Mouse (Mus musculus): ENCODE measurements around the gene Sipa1l3. TPM values are rescaled to one million over a fixed set of nuclear protein-coding genes. Genes with fewer than 3 reads are reported as not detected.

Gene Sipa1l3
- polyA plus RNA-seq, 1 experiment, result 93.0 TPM

DNA sequence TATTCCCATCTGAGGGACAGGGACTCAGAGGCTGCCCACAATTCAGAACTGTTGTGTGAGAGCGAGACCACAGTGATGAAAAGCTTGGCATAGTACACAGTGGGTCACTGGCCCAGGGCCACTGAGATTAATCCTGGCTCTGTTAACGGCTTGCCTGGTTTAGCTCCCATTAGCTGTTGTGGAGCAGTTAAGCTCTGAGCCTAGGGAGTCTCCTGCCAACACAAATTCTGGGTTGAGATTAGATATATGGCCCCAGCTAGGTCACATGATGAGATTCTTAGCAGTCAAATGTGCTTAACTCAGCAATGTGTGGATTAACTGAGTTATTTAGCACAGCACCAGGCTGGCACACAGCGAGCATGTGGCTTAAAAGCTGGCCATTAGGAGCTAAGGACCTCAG, 121.0 kb downstream of the Sipa1l3 start:
- TF ChIP-seq POLR2A (IDR thresholded peaks at IDR 0.05; ENCODE audit: control insufficient read depth, extremely low read depth, insufficient read depth, low read length, poor library complexity) (no peak), CTCF (IDR thresholded peaks at IDR 0.05; ENCODE audit: borderline replicate concordance, control insufficient read depth, extremely low read depth, insufficient read depth, low read length, poor library complexity) (no peak)
- Histone ChIP-seq H3K36me3 (ENCODE audit: control insufficient read depth, insufficient read depth, low read length) (no peaks in the 10 kb centered on the region), H3K4me3 (ENCODE audit: control insufficient read depth, insufficient read depth, low read length) (no peak overlapping the region), H3K27me3 (ENCODE audit: control insufficient read depth, insufficient read depth, low read length) (no peaks in the 10 kb centered on the region), H3K27ac (ENCODE audit: control insufficient read depth, insufficient read depth, low read length) (no peak overlapping the region), H3K4me1 (replicated peaks; ENCODE audit: control insufficient read depth, insufficient read depth, low read length) (no peaks in the 10 kb centered on the region)
- WGBS, result 97% methylated on average over 3 of the region's 3 CpGs
- DNase-seq, result no peak

DNA sequence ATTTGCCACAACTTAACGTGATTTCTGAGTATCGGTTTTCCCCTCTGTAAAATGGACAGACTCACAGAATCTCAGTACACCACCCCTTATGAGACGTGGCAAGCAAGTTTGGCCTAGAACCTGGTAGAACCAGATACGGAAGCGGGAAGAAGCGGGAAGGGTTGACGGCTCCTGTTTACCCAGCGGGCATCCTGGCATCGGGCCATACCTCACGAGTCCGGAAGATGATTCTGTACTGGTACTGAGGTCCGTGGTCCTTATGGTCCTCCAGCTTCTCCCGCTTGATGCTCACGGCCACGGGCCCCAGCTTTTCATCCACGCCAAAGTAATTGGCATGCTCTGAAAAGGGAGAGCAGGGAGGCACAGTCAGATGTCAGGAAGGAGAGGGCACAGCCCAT, 121.5 kb downstream of the Sipa1l3 start:
- H3K27me3 ChIP-seq (ENCODE audit: control insufficient read depth, insufficient read depth, low read length), result no peaks in the 10 kb centered on the region
- no peak for DNase-seq
- no peaks in the 10 kb centered on the region for H3K4me1 ChIP-seq (replicated peaks; ENCODE audit: control insufficient read depth, insufficient read depth, low read length)
- TF ChIP-seq CTCF (IDR thresholded peaks at IDR 0.05; ENCODE audit: borderline replicate concordance, control insufficient read depth, extremely low read depth, insufficient read depth, low read length, poor library complexity) (no peak), POLR2A (IDR thresholded peaks at IDR 0.05; ENCODE audit: control insufficient read depth, extremely low read depth, insufficient read depth, low read length, poor library complexity) (no peak)
- no peak overlapping the region for H3K27ac ChIP-seq (ENCODE audit: control insufficient read depth, insufficient read depth, low read length)
- no peak overlapping the region for H3K4me3 ChIP-seq (ENCODE audit: control insufficient read depth, insufficient read depth, low read length)
- 97% methylated on average over 16 of the region's 16 CpGs for WGBS
- H3K36me3 ChIP-seq (ENCODE audit: control insufficient read depth, insufficient read depth, low read length), result no peaks in the 10 kb centered on the region

DNA sequence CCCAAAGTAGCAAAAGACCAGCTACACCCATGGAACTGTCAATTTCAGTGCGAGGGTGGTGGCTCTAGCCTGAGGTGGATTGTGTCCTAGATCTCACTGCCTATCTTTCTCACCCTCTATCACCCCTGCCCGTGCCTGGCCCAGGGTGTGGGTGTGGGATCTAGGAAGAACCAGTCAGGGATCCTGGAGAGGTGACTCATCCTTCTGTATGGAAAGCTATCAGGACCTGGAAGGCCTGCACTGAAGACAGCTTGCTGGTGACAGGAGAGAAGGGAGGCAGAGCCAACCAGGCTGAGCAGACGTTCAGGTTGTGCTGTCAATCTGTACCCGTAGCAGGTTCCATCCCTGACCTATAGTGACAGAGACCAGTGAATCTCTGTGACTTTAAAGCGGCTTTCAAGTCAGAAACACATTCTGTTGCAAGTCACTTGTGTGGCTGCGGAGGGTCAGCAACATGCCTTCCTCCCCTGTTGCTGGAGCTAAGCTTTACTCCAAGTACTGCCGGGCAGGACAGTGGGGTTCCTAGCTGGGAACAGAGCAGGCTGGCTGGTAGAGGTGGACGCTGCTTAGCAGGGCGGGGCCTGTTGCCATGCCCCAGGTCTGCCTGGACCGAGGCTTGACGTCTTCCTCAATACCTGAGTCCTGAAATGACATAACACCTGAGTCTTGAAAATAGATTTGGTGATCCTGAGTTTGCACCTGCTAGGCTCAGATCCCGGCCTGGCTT, 122.1 kb downstream of the Sipa1l3 start:
- 97% methylated on average over 12 of the region's 12 CpGs for WGBS
- TF ChIP-seq POLR2A (IDR thresholded peaks at IDR 0.05; ENCODE audit: control insufficient read depth, extremely low read depth, insufficient read depth, low read length, poor library complexity) (no peak), CTCF (IDR thresholded peaks at IDR 0.05; ENCODE audit: borderline replicate concordance, control insufficient read depth, extremely low read depth, insufficient read depth, low read length, poor library complexity) (no peak)
- Histone ChIP-seq H3K36me3 (ENCODE audit: control insufficient read depth, insufficient read depth, low read length) (no peaks in the 10 kb centered on the region), H3K4me1 (replicated peaks; ENCODE audit: control insufficient read depth, insufficient read depth, low read length) (no peaks in the 10 kb centered on the region), H3K27me3 (ENCODE audit: control insufficient read depth, insufficient read depth, low read length) (no peaks in the 10 kb centered on the region), H3K27ac (ENCODE audit: control insufficient read depth, insufficient read depth, low read length) (no peak overlapping the region), H3K4me3 (ENCODE audit: control insufficient read depth, insufficient read depth, low read length) (no peak overlapping the region)
- no peak for DNase-seq

DNA sequence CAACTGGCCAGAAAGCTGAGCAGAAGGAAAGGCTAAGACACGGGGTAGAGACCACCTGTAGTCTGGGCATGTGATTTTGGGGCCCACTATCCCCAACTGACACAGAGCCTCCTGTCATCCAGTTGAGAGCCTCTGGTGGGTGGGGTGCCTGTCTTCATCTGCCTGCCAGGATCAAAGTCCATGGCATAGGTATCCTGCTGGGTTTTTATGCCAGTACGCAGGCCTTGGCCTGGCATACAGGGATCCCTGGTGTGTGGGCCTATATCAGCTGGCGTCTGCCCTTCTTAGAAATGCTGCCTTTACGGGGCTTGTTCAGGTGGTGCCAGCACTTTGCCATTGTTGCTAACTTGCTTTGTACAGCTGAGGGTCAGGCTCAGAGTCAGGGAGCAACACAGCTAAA, 123.3 kb downstream of the Sipa1l3 start:
- Histone ChIP-seq H3K4me3 (ENCODE audit: control insufficient read depth, insufficient read depth, low read length) (no peak overlapping the region), H3K27ac (ENCODE audit: control insufficient read depth, insufficient read depth, low read length) (no peak overlapping the region), H3K4me1 (replicated peaks; ENCODE audit: control insufficient read depth, insufficient read depth, low read length) (no peaks in the 10 kb centered on the region), H3K36me3 (ENCODE audit: control insufficient read depth, insufficient read depth, low read length) (no peaks in the 10 kb centered on the region), H3K27me3 (ENCODE audit: control insufficient read depth, insufficient read depth, low read length) (no peaks in the 10 kb centered on the region)
- WGBS, result over 99% methylated on average over 4 of the region's 4 CpGs
- no peak for TF ChIP-seq POLR2A (IDR thresholded peaks at IDR 0.05; ENCODE audit: control insufficient read depth, extremely low read depth, insufficient read depth, low read length, poor library complexity)
- TF ChIP-seq CTCF (IDR thresholded peaks at IDR 0.05; ENCODE audit: borderline replicate concordance, control insufficient read depth, extremely low read depth, insufficient read depth, low read length, poor library complexity), result no peak
- DNase-seq, result no peak

DNA sequence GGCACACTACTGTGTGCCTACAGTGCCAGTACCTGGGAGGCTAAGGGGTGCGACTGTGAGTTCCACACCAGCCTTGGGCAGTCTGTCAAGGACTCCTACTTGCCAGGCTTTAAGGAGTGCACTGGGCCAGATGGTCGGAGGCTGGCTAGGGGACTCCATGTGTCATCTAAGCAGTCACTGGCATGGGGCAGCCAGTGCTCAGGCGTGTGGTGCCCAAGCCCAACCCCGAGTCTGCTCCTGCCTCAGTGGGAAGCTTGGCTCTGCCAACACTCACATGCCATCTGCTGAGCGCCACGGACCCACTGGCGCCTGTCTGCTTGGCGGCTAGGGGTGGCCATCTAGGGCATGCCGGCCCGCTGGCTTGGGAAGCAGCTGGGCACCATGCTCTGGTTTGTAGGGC, 125.1 kb downstream of the Sipa1l3 start:
- H3K4me3 ChIP-seq (ENCODE audit: control insufficient read depth, insufficient read depth, low read length), result no peak overlapping the region
- WGBS, result 95% methylated on average over 10 of the region's 10 CpGs
- no peak overlapping the region for H3K27ac ChIP-seq (ENCODE audit: control insufficient read depth, insufficient read depth, low read length)
- H3K4me1 ChIP-seq (replicated peaks; ENCODE audit: control insufficient read depth, insufficient read depth, low read length), result no peaks in the 10 kb centered on the region
- no peak for DNase-seq
- no peaks in the 10 kb centered on the region for H3K36me3 ChIP-seq (ENCODE audit: control insufficient read depth, insufficient read depth, low read length)
- H3K27me3 ChIP-seq (ENCODE audit: control insufficient read depth, insufficient read depth, low read length), result no peaks in the 10 kb centered on the region
- TF ChIP-seq CTCF (IDR thresholded peaks at IDR 0.05; ENCODE audit: borderline replicate concordance, control insufficient read depth, extremely low read depth, insufficient read depth, low read length, poor library complexity), result no peak
- TF ChIP-seq POLR2A (IDR thresholded peaks at IDR 0.05; ENCODE audit: control insufficient read depth, extremely low read depth, insufficient read depth, low read length, poor library complexity), result no peak

DNA sequence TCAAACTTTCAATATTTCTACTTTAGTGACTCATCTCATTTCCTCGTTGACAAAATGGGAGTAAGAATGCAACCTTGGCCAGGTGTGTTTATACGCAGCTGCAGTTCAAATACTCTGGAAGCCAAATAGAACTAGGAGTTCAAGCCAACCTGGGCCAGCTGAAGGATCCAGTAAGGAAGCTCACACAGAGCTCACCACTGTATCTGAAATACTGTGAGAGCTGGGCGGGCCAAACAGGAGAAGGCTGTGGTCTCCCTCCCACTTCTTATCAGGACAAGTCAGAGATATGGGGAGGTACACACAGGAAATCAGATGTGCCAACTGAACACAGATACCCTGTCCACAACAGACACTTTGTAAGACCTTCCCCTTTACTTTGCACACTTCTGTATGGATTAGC, 125.6 kb downstream of the Sipa1l3 start:
- no peak overlapping the region for H3K4me3 ChIP-seq (ENCODE audit: control insufficient read depth, insufficient read depth, low read length)
- WGBS, result 78% methylated on average over 3 of the region's 3 CpGs
- no peaks in the 10 kb centered on the region for H3K4me1 ChIP-seq (replicated peaks; ENCODE audit: control insufficient read depth, insufficient read depth, low read length)
- no peaks in the 10 kb centered on the region for H3K36me3 ChIP-seq (ENCODE audit: control insufficient read depth, insufficient read depth, low read length)
- no peaks in the 10 kb centered on the region for H3K27me3 ChIP-seq (ENCODE audit: control insufficient read depth, insufficient read depth, low read length)
- H3K27ac ChIP-seq (ENCODE audit: control insufficient read depth, insufficient read depth, low read length), result no peak overlapping the region
- no peak for DNase-seq
- TF ChIP-seq CTCF (IDR thresholded peaks at IDR 0.05; ENCODE audit: borderline replicate concordance, control insufficient read depth, extremely low read depth, insufficient read depth, low read length, poor library complexity) (no peak), POLR2A (IDR thresholded peaks at IDR 0.05; ENCODE audit: control insufficient read depth, extremely low read depth, insufficient read depth, low read length, poor library complexity) (no peak)

Data from thymus, adult 2 months (tissue).